Mouse (Mus musculus) MEL (cell line): ENCODE results near the gene Fam19a4. TPM values are rescaled to one million over a fixed set of nuclear protein-coding genes. Genes with fewer than 3 reads are reported as not detected.

ENCODE experiments used
- DNase-seq: peaks from one replicate; pipeline ENCODE4 v3.0.0; 2011; ENCODE audit warnings: low read depth, low spot score
- H3K27ac ChIP-seq: 2 replicates; pipeline ENCODE4 v1.5.1; 2012; ENCODE audit warnings: low read depth, mild to moderate bottlenecking, control low read depth, low read length, moderate library complexity; ENCODE audit not compliant: control insufficient read depth
- H3K27me3 ChIP-seq, 2 experiments: fragments of 150-350 bp in 1 of 2; sonication (generic) in 1 of 2; 2 replicates each; pipeline ENCODE4 v1.6.1; 2012; ENCODE audit warnings: low read length in 2 of 2, mild to moderate bottlenecking in 2 of 2, improper control_type of control experiment in 1 of 2, moderate library complexity in 1 of 2; ENCODE audit not compliant: insufficient read depth in 2 of 2, control insufficient read depth in 1 of 2
- H3K36me3 ChIP-seq, 2 experiments: 2 replicates each; pipeline ENCODE4 v1.6.1; 2012 to 2014; ENCODE audit warnings: low read length in 2 of 2, improper control_type of control experiment in 1 of 2, inconsistent platforms in 1 of 2, mild to moderate bottlenecking in 1 of 2; ENCODE audit not compliant: insufficient read depth in 2 of 2, control insufficient read depth in 1 of 2
- H3K4me1 ChIP-seq, 2 experiments: fragments of 150-350 bp in 1 of 2; sonication (generic) in 1 of 2; 2 replicates each; pipeline ENCODE4 v1.6.1; 2012; ENCODE audit warnings: low read length in 2 of 2, improper control_type of control experiment in 1 of 2, mild to moderate bottlenecking in 1 of 2; ENCODE audit not compliant: insufficient read depth in 2 of 2, control insufficient read depth in 1 of 2
- H3K4me3 ChIP-seq, 2 experiments: fragments of 150-350 bp in 1 of 2; sonication (generic) in 1 of 2; 2 replicates each; pipeline ENCODE4 v1.5.1; 2012; ENCODE audit warnings: low read depth in 2 of 2, low read length in 2 of 2, mild to moderate bottlenecking in 2 of 2, moderate library complexity in 2 of 2, control low read depth in 1 of 2, improper control_type of control experiment in 1 of 2; ENCODE audit not compliant: control insufficient read depth in 1 of 2, insufficient read depth in 1 of 2
- H3K79me2 ChIP-seq: 2 replicates; pipeline ENCODE4 v1.6.1; 2012; ENCODE audit warnings: mild to moderate bottlenecking, low read length, moderate library complexity; ENCODE audit not compliant: control insufficient read depth, poor library complexity, insufficient read depth
- H3K9ac ChIP-seq: 2 replicates; pipeline ENCODE4 v1.6.1; 2012; ENCODE audit warnings: low read depth, mild to moderate bottlenecking, control low read depth, low read length, moderate library complexity; ENCODE audit not compliant: control insufficient read depth, poor library complexity, severe bottlenecking
- H3K9me3 ChIP-seq: fragments of 150-350 bp; sonication (generic); replicated peaks from 2 replicates; pipeline ENCODE4 v1.6.1; 2012; ENCODE audit warnings: mild to moderate bottlenecking, low read length, improper control_type of control experiment, moderate library complexity; ENCODE audit not compliant: insufficient read depth
- CHD1 ChIP-seq: IDR thresholded peaks from 2 replicates; pipeline ENCODE4 v1.6.1; 2012; ENCODE audit warnings: low read depth, mild to moderate bottlenecking, inconsistent platforms, low read length, improper control_type of control experiment
- E2F4 ChIP-seq: IDR thresholded peaks from 2 replicates; pipeline ENCODE4 v1.6.1; 2011; ENCODE audit warnings: low read depth, low read length, improper control_type of control experiment, borderline replicate concordance
- EP300 ChIP-seq, 2 experiments: IDR thresholded peaks; 2 replicates each; pipeline ENCODE4 v1.6.1; 2011; ENCODE audit warnings: improper control_type of control experiment in 2 of 2, low read length in 2 of 2, low read depth in 1 of 2, mild to moderate bottlenecking in 1 of 2
- ETS1 ChIP-seq: IDR thresholded peaks from 2 replicates; pipeline ENCODE4 v1.6.1; 2012; ENCODE audit warnings: low read depth, mild to moderate bottlenecking, inconsistent platforms, low read length, improper control_type of control experiment, moderate library complexity
- GABPA ChIP-seq: IDR thresholded peaks from 2 replicates; pipeline ENCODE4 v1.6.1; 2012; ENCODE audit warnings: low read depth, mild to moderate bottlenecking, inconsistent platforms, low read length, improper control_type of control experiment, moderate library complexity
- GATA1 ChIP-seq: IDR thresholded peaks from 2 replicates; pipeline ENCODE4 v1.6.1; 2011; ENCODE audit warnings: low read depth, low read length, improper control_type of control experiment
- HCFC1 ChIP-seq: IDR thresholded peaks from 2 replicates; pipeline ENCODE4 v1.6.1; 2012; ENCODE audit warnings: low read depth, mild to moderate bottlenecking, inconsistent platforms, low read length, improper control_type of control experiment, moderate library complexity
- JUND ChIP-seq: IDR thresholded peaks from 2 replicates; pipeline ENCODE4 v1.6.1; 2011; ENCODE audit warnings: low read depth, mild to moderate bottlenecking, improper control_type of control experiment, low read length
- KAT2A ChIP-seq: conservative IDR thresholded peaks from 2 replicates; pipeline ENCODE4 v1.6.1; 2012; ENCODE audit warnings: low read depth, low read length, improper control_type of control experiment, inconsistent platforms
- MEF2A ChIP-seq: IDR thresholded peaks from 2 replicates; pipeline ENCODE4 v1.6.1; 2014; ENCODE audit warnings: low read depth, mild to moderate bottlenecking, inconsistent platforms, low read length, improper control_type of control experiment; ENCODE audit not compliant: poor library complexity, insufficient replicate concordance, severe bottlenecking; ENCODE audit errors: extremely low read depth
- MYC ChIP-seq: IDR thresholded peaks from 2 replicates; pipeline ENCODE4 v1.6.1; 2011; ENCODE audit warnings: low read depth, mild to moderate bottlenecking, low read length, improper control_type of control experiment, moderate library complexity
- NRF1 ChIP-seq: IDR thresholded peaks from 2 replicates; pipeline ENCODE4 v1.6.1; 2014; ENCODE audit warnings: low read depth, mild to moderate bottlenecking, inconsistent platforms, low read length, improper control_type of control experiment, moderate library complexity; ENCODE audit not compliant: poor library complexity, insufficient read depth, severe bottlenecking
- POLR2A ChIP-seq, 2 experiments: IDR thresholded peaks; 2 replicates each; pipeline ENCODE4 v1.6.1; 2011 to 2012; ENCODE audit warnings: low read length in 2 of 2, mild to moderate bottlenecking in 2 of 2, control low read depth in 1 of 2, improper control_type of control experiment in 1 of 2, low read depth in 1 of 2, moderate library complexity in 1 of 2; ENCODE audit not compliant: control insufficient read depth in 1 of 2, insufficient read depth in 1 of 2, poor library complexity in 1 of 2
- SIN3A ChIP-seq: IDR thresholded peaks from 2 replicates; pipeline ENCODE4 v1.6.1; 2012; ENCODE audit warnings: low read length, improper control_type of control experiment, inconsistent platforms
- SMC3 ChIP-seq: IDR thresholded peaks from 2 replicates; pipeline ENCODE4 v1.6.1; 2011; ENCODE audit warnings: low read depth, low read length, improper control_type of control experiment
- TAL1 ChIP-seq: IDR thresholded peaks from 2 replicates; pipeline ENCODE4 v1.6.1; 2012; ENCODE audit warnings: mild to moderate bottlenecking, inconsistent platforms, low read length, moderate library complexity, mixed read lengths
- UBTF ChIP-seq: IDR thresholded peaks from 2 replicates; pipeline ENCODE4 v1.6.1; 2012; ENCODE audit warnings: low read depth, mild to moderate bottlenecking, inconsistent platforms, low read length, improper control_type of control experiment, moderate library complexity, borderline replicate concordance; ENCODE audit not compliant: insufficient read depth
- USF2 ChIP-seq, 2 experiments: IDR thresholded peaks; 2 replicates each; pipeline ENCODE4 v1.6.1; 2011 to 2012; ENCODE audit warnings: improper control_type of control experiment in 2 of 2, low read length in 2 of 2, borderline replicate concordance in 1 of 2, inconsistent platforms in 1 of 2, low read depth in 1 of 2, mild to moderate bottlenecking in 1 of 2; ENCODE audit not compliant: insufficient read depth in 1 of 2
- ZC3H11A ChIP-seq: IDR thresholded peaks from 2 replicates; pipeline ENCODE4 v1.6.1; 2012; ENCODE audit warnings: low read depth, mild to moderate bottlenecking, inconsistent platforms, low read length, improper control_type of control experiment
- ZKSCAN1 ChIP-seq: IDR thresholded peaks from 2 replicates; pipeline ENCODE4 v1.6.1; 2012; ENCODE audit warnings: low read depth, mild to moderate bottlenecking, inconsistent platforms, low read length, improper control_type of control experiment, moderate library complexity
- ZMIZ1 ChIP-seq: IDR thresholded peaks from 2 replicates; pipeline ENCODE4 v1.6.1; 2012; ENCODE audit warnings: low read depth, mild to moderate bottlenecking, inconsistent platforms, low read length, improper control_type of control experiment, moderate library complexity
- ZNF384 ChIP-seq: IDR thresholded peaks from 2 replicates; pipeline ENCODE4 v1.6.1; 2012; ENCODE audit warnings: low read depth, mild to moderate bottlenecking, inconsistent platforms, low read length, improper control_type of control experiment
- polyA plus RNA-seq, 2 experiments: library from polyadenylated mRNA; stranded (reverse) in 1 of 2; unstranded in 1 of 2; fragments of >175 nt in 1 of 2; fragments of >200 nt in 1 of 2; gene quantifications; 2 replicates each; pipeline versions ENCODE4 v1.2.1 to v1.2.4; 2012; ENCODE audit warnings: low replicate concordance in 2 of 2, low read depth in 1 of 2; ENCODE audit not compliant: insufficient read length in 2 of 2, insufficient read depth in 1 of 2, missing spikeins in 1 of 2
- total RNA-seq: library from RNA; depleted of rRNA; stranded (reverse); fragments of 300-350 nt; gene quantifications from 2 replicates; pipeline ENCODE4 v1.2.3, GENCODE M21; 2012

Gene Fam19a4
- total and polyA plus RNA-seq, 3 experiments: not detected

DNA sequence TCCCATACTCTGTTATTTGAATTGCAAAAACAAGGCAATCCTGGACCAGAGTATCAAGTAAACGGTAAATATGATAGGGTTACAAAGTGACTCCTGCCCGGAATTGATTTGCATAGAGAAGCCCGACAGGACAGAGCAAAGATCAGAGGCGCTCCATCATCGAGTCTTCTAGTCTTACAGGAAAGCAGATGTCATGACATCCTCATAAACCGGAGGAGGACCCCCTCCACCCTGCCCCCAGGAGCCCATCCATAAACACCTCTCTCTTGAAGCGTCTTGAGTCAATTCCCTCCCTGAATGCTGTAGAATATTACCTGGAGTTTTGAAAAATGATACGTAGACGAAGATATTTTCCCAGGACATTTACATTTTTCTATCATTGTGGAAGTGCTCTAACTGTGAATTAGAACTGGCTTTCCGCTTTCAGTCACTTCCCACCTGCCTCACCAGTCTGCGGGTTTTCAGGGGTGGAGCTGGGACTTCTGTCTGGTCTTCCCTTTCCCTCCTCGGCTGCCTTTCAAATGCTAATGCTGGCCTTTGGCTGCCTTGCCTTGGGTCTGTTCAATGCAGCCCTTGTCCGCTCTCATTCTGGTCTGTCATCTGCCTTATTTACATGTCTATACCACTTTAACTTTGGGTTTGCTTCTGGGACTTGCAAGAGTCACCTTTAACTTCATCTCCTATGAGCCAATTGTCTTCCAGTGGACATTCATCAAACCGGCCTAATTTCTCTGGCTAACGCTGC, 41.9 kb upstream of the Fam19a4 start:
- H3K4me3 ChIP-seq: no peak overlapping the region
- TF ChIP-seq ETS1: no peak
- TF ChIP-seq GATA1: no peak
- TF ChIP-seq CHD1: no peak
- TF ChIP-seq POLR2A (IDR thresholded peaks at IDR 0.05; ENCODE audit: control insufficient read depth in 1 of 2, insufficient read depth in 1 of 2, low read depth in 1 of 2, low read length in 2 of 2, poor library complexity in 1 of 2): no peak
- TF ChIP-seq SIN3A: no peak
- TF ChIP-seq E2F4: no peak
- TF ChIP-seq HCFC1: no peak
- TF ChIP-seq TAL1: no peak
- no peak for TF ChIP-seq USF2 (IDR thresholded peaks at IDR 0.05; ENCODE audit: borderline replicate concordance in 1 of 2, insufficient read depth in 1 of 2, low read depth in 1 of 2, low read length in 2 of 2)
- TF ChIP-seq NRF1: no peak
- no peak for TF ChIP-seq ZMIZ1
- no peak for TF ChIP-seq ZKSCAN1
- TF ChIP-seq GABPA: no peak
- no peak for TF ChIP-seq JUND
- no peak for TF ChIP-seq MEF2A
- no peak for TF ChIP-seq EP300 (IDR thresholded peaks at IDR 0.05; ENCODE audit: low read depth in 1 of 2, low read length in 2 of 2)
- TF ChIP-seq KAT2A: no peak
- TF ChIP-seq UBTF: no peak
- TF ChIP-seq, all 39 proteins: peak for 0
- no peaks in the 10 kb centered on the region for H3K79me2 ChIP-seq
- no peak overlapping the region for H3K9ac ChIP-seq
- H3K27ac ChIP-seq: no peak overlapping the region
- H3K9me3 ChIP-seq: no peaks in the 10 kb centered on the region
- no peaks in the 10 kb centered on the region for H3K36me3 ChIP-seq
- no peaks in the 10 kb centered on the region; a peak in 1 of 4 replicates for H3K4me1 ChIP-seq
- no peak for DNase-seq
- no peaks in the 10 kb centered on the region; a peak in 2 of 4 replicates for H3K27me3 ChIP-seq

DNA sequence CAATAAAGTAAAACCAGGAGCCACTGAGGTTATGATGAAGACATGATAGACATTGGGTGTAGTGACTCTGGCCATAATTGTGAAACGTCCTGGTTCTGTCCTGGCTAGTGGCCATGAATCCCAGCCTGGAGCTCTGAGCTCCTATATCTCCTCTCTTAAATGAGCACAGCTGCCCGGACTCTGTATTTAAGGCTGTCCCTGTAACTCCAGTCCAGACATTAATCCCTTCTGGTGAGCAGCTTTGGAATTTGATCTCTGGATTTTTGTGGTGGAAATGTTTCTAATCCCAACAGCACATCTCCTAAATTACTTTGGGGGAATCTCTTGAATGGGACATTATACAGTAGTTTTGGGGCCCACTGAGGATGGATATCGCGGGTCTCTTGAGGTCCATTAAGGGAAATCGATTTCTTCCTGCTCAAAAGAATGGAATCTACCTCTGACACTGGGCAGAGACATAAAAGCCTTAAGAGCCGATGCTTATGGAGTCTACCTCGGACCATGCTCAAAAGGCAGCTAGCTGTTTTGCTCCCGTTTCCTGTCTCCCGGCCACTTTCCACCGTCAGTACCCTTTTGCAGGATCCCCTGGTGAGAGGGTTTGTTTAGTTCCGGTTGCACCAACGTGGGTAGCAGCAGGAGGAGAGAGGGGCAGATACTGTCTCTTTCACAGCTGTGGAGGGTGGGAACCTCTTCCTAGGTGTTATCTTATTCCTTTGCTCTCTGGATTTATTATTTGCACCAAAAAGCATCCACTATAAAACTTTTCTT, 41.2 kb upstream of the Fam19a4 start:
- Histone ChIP-seq H3K9ac (no peak overlapping the region), H3K4me3 (no peak overlapping the region), H3K27me3 (no peaks in the 10 kb centered on the region; a peak in 2 of 4 replicates), H3K36me3 (no peaks in the 10 kb centered on the region), H3K27ac (no peak overlapping the region), H3K79me2 (no peaks in the 10 kb centered on the region), H3K9me3 (no peaks in the 10 kb centered on the region), H3K4me1 (no peaks in the 10 kb centered on the region; a peak in 1 of 4 replicates)
- no peak for TF ChIP-seq GABPA
- no peak for TF ChIP-seq ZC3H11A
- TF ChIP-seq UBTF: no peak
- no peak for TF ChIP-seq ZNF384
- no peak for TF ChIP-seq MYC
- no peak for TF ChIP-seq SMC3
- DNase-seq: no peak
